Mouse (Mus musculus) T-cell, adult 2 months (primary cell): ENCODE measurements around the gene Nprl3.
A peak's percentile ranks its signal among the peaks of the same experiment; 100 is the strongest.
"Not testable (repeated sequence)": the region's sequence is repeated elsewhere in the genome, so short reads cannot be mapped to it uniquely, and the experiment has no call there.

Experiments used
- DNase-seq: peaks from one replicate; pipeline ENCODE4 v3.0.0; 2022; ENCODE audit warnings: low spot score

Nprl3 gene

DNA sequence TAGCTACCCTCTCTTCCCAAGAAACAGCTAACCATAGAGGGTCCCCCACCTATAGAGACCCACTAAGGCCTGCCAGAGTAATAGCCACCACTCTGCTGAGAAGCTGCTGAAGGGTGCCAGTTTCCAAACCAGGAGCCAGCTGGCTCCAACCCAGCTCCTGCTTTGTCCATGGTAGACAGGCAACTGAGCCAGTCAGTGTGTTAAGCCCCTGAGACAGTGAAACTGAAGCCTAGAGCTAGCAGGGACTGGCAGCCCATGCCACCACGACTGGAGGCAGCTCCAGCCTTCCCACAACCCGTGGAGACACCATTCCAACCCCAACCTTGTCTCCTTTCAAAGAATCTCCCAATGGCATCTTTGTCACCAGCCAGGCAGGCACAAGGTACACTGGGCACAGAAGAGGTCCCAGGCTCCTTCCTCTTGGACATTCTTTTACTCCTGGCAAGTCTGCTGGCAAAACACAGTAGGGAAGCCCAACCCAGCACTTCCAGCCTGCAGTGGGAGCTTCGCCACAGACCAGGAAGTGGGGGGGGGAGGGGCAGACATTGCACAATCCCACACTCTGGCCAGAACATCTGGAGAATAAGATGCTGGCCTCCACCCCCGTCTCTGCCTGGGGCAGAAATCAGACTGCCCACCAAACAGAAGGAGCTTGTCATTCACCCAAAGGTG is 42.9 kb downstream of the Nprl3 start:
- DNase-seq, result no peak

- DNase-seq, result no peak
Measured at GRCm38 (mm10) chr11:32223297-32223967, 44.1 kb downstream of the Nprl3 start.

DNA sequence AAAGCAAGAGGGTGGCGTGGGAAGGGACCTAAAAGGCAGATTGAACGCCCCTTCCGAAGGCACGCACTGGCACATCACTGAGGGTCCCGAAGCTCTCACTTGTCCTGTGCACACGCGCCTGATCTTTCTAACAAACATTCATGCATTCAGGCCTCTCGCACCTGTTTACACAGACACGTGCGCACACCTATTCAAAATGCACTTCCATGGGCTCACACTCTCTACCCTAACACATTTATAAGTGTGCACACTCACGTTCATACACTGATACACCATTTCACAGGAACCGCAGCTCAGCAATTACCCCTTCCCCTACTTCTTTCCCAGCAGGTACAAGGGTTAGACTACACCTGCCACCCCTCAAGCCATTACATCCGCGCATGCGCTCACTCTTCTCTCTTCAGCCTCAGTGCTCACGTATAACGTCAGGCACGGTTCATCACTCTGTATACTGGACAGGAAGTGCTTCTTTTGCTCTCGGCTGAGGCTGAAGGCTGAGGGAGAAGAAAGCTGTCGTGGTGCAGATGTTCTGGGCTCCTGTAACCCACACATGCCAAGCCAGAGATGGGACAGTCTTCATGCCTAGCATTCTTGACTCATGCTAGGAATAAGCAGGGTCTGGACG is 44.8 kb downstream of the Nprl3 start:
- DNase-seq, result peak; percentile 37

DNA sequence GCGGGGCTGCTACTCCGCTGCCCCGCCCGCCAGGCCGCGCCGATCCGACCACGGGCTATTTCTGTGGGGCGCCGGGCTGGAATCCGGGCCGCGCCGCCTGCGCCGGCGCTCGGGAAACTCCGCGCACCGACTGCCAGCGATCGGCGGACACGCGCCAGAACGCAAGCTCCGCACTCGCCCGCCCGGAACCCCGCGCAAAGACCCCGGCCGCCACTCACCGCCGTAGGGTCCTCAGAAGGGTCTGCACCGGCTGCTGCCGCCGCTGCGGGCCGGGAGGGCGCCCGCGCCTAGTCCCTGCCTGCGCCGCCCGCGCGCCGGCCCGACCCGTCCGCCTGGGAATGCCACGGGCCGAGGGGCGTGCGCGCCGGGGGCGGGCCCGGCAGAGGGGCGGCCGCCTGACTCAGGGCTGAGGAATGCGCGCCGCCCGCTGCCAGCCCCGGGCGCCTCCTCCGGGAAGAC is 45.5 kb downstream of the Nprl3 start, which contains the start of gene Rhbdf1:
Gene Rhbdf1 (minus strand): TSS at position 350 of the 459 bp plus-strand sequence.
- no peak for DNase-seq

DNA sequence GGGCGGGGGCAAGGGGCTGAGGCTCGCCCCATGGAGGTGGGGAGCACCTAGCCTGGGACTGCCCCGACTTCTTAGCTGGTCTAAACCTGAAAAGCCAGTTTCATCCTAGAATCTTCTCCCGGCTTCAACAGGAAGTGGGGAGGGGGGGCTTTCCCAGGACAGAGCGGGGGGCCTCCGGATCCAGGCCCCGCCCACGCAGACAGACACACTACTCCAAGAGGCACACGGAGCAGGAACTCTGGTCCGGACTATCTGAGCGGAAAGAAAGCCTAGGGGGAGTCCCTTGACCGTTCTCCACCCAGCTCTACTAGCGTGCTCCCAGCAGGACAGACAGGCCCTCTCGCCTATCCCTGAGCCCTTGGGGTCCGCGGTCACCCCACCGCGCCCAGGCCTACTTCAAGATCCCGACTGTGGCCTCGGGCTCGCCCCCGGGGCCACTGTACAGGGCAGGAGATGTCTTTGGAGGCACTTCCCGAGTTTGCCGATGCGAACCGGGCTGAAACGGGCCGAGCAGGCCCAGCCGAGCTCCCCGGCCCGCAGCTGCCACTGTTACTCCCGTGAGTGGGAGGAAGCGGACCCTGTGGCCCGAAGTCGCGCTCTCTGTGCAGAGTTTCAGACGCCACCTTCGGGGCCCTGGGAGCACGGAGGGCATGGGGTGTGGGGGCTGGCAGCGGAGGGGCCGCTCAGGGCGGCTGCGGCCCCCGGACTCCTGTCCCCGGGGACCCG is 46.1 kb downstream of the Nprl3 start:
- DNase-seq, result no peak

DNA sequence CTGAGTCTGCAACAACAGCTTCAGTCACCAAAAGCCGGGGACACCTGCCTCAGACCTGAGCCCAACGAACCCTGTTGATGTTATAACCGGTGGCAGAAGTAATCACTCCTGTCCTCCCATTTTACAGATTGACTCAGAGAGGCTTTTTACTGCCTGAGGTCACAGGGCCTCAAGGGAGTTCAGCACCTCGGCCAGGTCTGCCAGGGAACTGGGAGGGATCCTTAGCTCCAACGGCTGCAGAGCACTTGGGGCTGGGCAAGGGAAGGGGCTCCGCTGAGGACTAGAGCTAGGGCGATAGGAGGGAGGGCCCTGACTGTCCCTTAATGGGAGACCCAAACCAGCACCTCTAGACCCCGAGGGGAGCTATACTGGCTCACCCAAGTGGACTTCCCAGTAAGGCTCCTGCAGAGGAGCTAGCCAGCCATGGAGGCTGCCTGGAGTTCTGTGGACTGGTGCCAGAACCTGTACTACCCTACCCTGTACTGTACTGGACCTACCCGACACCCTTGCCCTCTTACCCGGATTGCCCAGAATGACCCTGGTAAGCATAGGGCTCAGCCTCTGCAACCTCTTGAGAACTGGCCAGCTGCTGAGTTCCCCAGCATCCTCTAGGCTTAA is 46.8 kb downstream of the Nprl3 start:
- no peak for DNase-seq

DNA sequence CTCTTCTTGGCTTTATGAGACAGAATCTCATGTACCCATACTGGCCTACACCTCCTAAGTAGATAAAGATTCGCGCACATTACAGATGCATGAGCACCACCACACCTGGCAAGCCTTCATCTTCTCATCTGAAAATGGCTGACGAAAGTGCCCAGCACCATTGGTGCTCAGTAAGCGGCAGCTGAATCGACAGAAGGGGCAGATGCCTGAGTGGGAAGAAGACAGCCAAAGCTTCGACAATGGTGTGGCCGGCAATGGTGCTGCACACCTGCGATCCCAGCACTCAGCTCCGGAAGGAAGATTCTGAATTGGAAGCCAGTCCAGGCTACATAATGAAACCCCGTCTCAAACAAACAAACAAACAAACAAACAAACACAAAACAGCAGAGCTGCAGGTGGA is 48.2 kb downstream of the Nprl3 start:
- DNase-seq, result no peak

DNA sequence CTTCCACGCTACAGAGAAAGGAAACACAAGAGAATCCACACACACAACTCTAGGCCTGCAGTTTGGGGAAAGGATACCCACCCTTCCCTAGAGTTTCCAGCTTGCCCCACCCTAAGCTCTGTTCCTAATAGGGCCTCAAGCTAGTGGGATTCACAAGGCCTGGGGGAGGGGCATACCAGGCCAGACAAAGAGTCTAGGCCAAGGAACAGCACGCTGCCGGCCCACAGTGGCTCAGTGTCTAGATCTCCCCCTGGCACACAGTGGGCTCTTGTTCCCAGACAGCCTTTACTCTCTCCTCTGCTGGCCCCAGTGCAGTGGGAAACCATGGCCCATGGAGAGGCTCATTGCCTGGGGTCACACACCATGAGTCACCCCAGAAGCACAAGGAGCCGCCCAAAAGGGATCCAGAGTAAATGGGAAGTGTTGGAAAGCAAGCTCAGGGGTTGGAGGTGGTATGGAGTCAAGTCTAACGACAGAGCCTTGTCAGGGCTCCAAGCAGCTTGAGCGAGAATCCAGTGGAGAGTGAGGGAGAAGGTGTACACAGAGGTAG is 48.9 kb downstream of the Nprl3 start:
- DNase-seq, result no peak

- DNase-seq, result peak; percentile 68
Measured at GRCm38 (mm10) chr11:32216851-32217250, 50.7 kb downstream of the Nprl3 start.

GRCm38 (mm10) chr11:32215372-32216162 is 51.9 kb downstream of the Nprl3 start:
- no peak for DNase-seq

DNA sequence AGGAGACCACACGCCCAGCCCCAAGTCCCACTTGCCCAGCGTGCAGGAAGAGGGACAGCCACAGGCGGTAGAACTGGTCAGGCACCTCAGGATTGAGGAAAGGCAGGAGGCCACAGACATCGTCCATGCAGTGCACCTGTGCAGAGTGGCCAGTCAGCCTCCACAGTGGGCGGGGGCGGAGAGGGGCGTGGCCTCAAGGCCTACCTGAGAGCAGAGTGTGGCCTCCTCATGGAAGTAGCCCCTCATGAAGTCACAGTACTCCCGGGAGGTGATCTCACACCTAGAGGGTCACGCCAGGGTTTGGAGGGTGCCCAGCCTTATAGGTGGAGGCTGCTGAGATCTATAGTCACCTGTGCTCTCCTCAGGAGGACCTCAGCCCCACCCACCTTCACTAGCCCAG is 56.9 kb downstream of the Nprl3 start:
- no peak for DNase-seq

DNA sequence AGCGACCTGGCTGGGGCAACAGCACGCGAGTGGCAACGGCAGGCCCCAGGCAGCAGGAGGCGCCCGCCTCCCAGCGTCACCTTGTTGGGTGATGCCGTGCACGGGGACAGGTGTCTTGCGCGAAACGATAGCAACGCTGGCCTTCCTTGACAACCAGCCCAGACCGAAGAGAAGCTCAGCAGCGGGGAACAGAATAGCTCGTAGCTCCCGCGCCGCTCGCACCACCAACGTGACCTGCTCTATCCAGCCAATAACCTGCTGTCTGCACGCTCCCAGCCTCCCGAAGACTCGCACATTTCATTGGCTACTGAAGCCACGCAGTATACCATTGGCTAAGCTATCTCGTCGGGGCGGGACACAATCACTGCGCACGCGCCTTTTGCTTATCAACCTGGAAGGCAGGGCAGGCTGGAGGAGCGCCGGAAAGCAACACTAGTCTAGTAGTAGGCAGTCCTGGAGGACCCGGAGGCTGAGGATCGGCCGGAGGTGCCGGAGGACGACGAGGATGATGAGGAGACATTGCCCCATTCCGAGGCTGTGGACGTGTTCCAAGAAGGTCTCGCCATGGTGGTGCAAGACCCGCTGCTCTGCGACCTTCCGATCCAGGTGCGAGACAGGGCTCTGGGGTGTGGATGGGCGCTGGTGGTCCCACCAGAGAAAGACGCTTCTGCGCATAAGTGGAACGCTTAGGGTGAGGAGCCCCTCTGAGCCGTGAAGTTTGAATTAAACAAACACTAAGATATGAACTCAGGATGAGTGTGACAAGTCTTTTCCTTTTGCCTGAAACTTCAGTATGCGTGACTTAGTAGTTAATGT is 62.2 kb downstream of the Nprl3 start, which contains the start of gene Snrnp25:
Gene Snrnp25 (plus strand): TSS at position 358 of the 816 bp plus-strand sequence.
- peak; percentile 97 for DNase-seq

DNA sequence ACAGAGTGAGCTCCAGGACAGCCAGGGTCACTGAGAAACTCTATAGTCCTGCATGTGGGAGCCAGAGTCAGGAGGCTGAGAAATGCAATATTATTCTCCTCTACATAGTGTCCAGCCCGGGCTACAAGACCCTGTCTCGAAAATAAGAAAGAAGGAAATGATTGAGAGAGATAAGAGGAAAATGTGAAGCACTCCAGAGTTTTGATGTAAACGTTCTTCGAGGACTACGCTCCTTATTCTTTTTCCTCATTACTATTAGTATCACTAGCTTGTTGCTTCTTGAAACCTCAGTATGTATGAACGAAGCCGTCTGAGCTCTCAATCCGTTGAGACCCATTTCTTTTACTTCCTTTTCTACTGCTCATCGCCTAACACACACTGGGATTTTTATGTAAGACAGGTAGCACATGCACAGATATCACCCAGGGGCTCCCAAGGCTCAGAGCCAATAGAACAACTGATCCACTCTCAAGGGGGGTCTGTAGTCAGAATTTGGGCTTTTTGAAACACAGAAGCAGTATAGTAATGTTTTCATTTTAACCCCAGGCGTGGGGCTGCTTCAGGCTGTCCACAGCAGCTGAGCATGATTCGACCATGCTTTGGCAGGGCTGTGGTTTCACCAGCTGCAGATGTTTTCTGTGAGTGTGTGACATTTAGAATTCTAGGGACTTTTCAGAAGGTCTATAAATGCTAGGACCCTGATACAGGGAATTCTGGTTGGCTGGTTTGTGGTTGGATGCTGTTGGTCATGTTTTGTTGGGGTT is 65.4 kb downstream of the Nprl3 start:
- DNase-seq, result no peak

DNA sequence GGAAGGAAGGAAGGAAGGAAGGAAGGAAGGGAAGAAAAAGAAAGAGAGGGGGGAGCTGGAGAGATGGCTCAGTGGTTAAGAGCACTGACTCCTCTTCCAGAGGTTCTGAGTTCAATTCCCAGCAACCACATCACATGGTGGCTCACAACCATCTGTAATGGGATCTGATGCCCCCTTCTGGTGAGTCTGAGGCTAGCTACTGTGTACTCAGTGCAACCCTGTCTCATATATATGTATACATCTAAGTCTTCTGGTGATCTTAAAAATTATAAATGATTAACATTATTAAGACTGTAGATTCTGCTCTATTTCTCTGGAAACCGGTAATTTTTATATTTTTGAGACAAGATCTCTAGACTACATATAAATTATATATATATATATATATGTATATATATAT is 66.5 kb downstream of the Nprl3 start:
- not testable (repeated sequence) for DNase-seq

DNA sequence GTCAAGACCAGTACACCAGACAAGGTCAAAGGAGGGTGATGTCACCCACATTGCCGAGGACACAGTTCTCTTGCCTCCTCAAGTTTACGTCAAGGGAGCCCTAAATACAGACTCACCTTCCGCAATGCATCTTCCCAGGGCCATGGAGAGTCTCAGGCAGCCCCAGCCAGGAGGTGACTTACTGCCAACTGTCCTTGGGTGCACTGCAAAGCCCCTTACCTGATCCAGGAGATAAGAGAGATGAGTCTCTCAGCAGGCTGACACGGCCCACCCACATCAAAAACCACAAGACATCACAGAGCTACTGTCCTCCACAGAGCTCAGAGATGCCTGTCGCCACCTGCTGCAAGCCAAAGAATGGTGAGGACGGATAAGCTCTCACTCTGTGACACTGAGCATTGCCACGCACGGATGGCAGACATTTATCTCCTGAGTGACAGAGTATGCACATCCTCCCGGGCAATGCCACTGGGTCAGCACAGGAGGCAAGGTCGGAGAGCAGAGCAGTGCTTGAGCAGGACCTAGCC is 67.4 kb downstream of the Nprl3 start, which contains the start of gene Il9r:
Gene Il9r (minus strand): TSS at position 205 of the 527 bp plus-strand sequence.
- peak; percentile 58 for DNase-seq

DNA sequence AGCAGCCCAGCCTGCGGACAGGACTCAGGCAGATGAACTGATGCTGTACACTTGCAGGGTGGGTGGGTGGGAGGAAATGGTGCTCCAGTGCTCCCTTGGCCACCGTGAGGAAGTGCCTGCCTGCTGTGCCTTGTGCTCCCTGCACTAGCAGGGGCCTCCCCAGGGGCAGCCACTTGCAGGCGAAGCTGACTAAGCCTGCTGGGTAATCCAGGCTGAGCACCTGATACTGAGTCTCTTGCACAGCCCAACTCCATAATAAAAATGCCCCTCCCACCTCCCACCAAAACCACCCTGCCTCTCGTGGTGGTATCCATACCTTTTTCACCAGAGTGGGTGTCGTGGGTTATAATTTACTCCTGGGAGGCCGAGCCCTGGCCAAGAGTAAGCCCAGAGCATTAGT is 68.3 kb downstream of the Nprl3 start:
- no peak for DNase-seq

DNA sequence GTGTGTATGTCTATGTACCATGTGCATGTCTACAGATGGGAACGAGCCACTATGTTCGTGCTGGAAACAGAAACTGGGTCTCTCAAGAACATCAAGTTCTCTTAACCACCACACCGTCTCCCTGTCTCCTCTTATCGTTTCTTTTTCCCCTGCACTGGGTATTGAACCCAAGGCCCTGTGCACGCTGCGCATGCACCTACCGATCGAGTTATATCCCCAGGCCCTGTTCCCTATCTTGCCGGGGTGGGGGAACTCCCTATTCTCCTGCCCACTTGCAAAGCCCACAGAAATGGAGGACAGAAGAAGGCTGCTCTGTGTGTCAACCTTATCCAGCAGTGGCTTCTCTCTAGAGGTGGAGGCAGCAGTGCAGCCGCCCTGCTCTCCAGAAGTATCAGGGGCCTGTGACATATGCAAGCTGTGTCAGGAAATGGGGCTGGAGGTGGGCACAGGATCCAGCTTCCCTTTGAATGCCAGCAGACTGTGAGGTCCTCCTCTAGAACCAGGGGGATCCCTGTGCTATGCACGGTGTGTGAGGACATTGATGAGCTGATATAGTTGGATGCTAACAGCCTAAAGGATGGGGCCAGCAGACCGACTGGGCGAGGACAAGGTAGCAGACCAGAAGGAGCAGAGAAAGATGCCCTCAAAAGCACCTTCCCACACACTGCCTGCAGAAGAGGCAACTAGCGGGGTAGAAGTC is 69.1 kb downstream of the Nprl3 start:
- DNase-seq, result no peak

DNA sequence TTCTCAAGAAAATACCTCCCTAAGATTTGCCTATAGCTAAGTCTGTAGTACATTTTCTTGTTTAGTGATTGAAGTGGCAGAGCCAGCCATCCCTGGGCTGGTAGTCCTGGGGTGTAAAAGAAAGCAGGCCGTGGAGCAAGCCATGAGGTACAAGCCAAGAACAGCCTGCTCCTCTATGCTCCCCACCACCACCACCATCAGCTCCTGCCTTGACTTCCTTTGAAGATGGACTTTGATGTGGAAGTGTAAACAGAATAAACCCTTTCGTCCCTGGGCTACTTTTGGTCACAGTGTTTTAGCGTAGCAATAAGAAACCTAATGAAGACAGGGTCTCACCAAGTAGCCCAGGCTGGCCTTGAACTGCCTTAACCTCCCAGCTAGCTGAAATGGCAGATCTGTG is 69.7 kb downstream of the Nprl3 start:
- DNase-seq, result no peak
